Mouse (Mus musculus) kidney, adult 2 months (tissue): ENCODE results near the gene Cabp2.

Source experiments
- CTCF ChIP-seq: fragments of 200-500 bp; conservative IDR thresholded peaks from 2 replicates; pipeline ENCODE4 v1.5.1; 2011; ENCODE audit warnings: low read depth, mild to moderate bottlenecking, control low read depth, low read length, moderate library complexity, mixed read lengths; ENCODE audit not compliant: insufficient read depth, insufficient read length
- POLR2A ChIP-seq: fragments of 200-500 bp; IDR thresholded peaks from one replicate; pipeline ENCODE4 v1.6.1; 2011; ENCODE audit warnings: low read depth, low read length, control low read depth

DNA sequence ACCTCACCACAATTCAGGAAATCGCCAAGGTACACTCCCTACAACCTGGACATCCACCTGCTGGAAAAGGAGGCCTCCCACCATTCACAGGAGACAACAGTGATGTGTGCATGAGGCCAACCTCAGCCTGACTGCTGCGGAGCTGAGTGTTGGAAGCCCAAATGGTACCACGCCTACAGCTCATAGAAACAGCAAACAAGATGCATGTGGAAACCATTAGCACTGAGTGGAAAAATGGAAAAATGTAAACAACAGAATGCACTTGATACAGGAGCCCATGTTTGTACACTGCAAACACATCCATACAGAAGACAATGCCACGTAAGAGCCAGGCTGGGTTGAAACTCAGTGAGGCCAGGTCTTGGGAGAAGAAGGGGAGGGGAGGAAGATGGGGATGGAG lies 43.1 kb downstream of the Cabp2 start:
- TF ChIP-seq CTCF (no peak), POLR2A (no peak)
